Mouse (Mus musculus): Measurements from ENCODE around the gene Kdelc2. TPM values are rescaled to one million over a fixed set of nuclear protein-coding genes. Genes with fewer than 3 reads are reported as not detected.

Kdelc2 gene
- total RNA-seq, 2 experiments from 2014 or later = 0.15 to 2.1 TPM

- ATAC-seq (replicated peaks; ENCODE audit: low FRiP score, poor library complexity, severe bottlenecking) = no peak
These were observed 43.8 kb downstream of the Kdelc2 start for GRCm38 (mm10) chr9:53427638-53428037.

GRCm38 (mm10) chr9:53435830-53436570 is 52.2 kb downstream of the Kdelc2 start:
- ATAC-seq (replicated peaks; ENCODE audit: low FRiP score, poor library complexity, severe bottlenecking) = no peak

DNA sequence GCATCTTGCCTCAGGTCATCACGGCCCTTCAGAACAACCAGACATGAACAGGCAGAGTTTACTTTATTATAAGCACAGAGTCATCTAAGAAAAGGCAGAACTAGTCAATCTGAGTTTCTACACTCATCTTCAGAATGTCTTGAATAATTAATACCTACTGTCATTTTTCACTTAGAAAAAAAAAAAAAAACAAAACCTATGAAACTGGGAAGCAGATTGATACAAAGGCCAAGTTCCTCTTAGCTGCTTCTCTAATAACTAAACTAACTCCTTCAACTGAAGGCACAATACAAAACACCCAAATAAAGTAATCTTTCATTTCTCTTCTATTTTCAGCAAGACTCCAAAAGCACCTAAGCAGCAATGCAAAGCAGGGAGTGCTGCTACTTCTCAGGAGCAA is 66.8 kb downstream of the Kdelc2 start:
- no peak for ATAC-seq (replicated peaks; ENCODE audit: low FRiP score, poor library complexity, severe bottlenecking)

Other genes with a start within 250 kb of the Kdelc2 start
- gene Ddx10, start 136.0 kb upstream of the Kdelc2 start, total RNA-seq (2015; ENCODE audit: low replicate concordance) = 4.0 and 14.7 TPM in 2 replicates
- gene Ddx10, start 136.0 kb upstream of the Kdelc2 start, total RNA-seq (2017; ENCODE audit: low replicate concordance) = 3.4 and 4.0 TPM in 2 replicates
- not detected in 2 replicates for gene Exph5, start 82.4 kb upstream of the Kdelc2 start, total RNA-seq (2015; ENCODE audit: low replicate concordance)
- not detected in 2 replicates for gene Exph5, start 82.4 kb upstream of the Kdelc2 start, total RNA-seq (2017; ENCODE audit: low replicate concordance)
- 1.4 TPM in 1 of 2 replicates, not detected in the other for gene 4930550C14Rik, start 18.3 kb downstream of the Kdelc2 start, total RNA-seq (2015; ENCODE audit: low replicate concordance)
- not detected in 2 replicates for gene 4930550C14Rik, start 18.3 kb downstream of the Kdelc2 start, total RNA-seq (2017; ENCODE audit: low replicate concordance)
- 4.2 and 5.4 TPM in 2 replicates for gene Atm, start 152.7 kb downstream of the Kdelc2 start, total RNA-seq (2015; ENCODE audit: low replicate concordance)
- gene Atm, start 152.7 kb downstream of the Kdelc2 start, total RNA-seq (2017; ENCODE audit: low replicate concordance) = 4.6 and 5.1 TPM in 2 replicates
- 34.2 and 35.2 TPM in 2 replicates for gene Npat, start 153.0 kb downstream of the Kdelc2 start, total RNA-seq (2015; ENCODE audit: low replicate concordance)
- 23.0 and 32.1 TPM in 2 replicates for gene Npat, start 153.0 kb downstream of the Kdelc2 start, total RNA-seq (2017; ENCODE audit: low replicate concordance)
- 41.8 and 69.6 TPM in 2 replicates for gene Acat1, start 226.4 kb downstream of the Kdelc2 start, total RNA-seq (2015; ENCODE audit: low replicate concordance)
- 37.1 and 70.5 TPM in 2 replicates for gene Acat1, start 226.4 kb downstream of the Kdelc2 start, total RNA-seq (2017; ENCODE audit: low replicate concordance)